Mouse (Mus musculus): ENCODE measurements around the gene Fam187b.

DNA sequence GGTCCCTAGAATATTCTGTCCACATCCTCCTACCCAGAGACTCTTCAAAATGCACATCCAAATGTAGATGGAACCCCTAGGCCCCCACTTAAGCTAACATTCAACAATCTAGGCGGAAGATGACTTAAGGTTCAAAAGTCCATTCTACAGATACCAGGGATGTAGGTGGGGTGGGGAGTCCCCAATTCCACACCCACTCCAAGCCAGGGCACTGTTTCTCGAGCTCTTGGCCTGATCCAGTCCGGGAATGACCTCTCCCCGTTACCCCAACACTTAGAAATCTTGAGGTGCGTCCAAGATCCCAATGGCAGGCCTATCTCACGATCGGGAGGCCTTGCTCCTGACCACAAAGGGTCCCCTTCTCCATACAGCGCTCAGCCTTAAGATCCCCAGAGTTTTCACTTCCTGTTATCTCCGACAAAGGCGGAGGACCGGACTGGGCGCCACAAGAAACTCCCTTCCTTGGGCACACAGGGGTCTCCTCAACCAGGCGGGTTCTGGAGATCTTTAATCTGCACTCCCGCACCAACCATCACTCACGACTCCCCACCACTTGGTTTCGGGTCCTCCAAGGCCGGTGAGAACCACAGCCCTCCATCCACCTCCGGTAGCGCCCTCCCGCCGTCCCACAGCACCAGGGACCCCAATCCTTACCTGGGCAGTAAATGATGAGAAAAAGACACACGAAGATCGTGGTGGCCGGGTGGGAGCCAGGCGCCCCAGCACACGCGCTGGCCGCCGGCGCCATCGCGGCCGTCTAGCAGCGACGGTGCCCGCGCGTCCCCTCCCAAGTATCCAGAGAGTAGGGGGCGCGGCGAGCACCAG lies 952 bp upstream of the Fam187b start:
- TF ChIP-seq CTCF (conservative IDR thresholded peaks at IDR 0.05 in 1 of 2, IDR thresholded peaks at IDR 0.05 in 1 of 2; ENCODE audit: low read depth in 2 of 2, low read length in 2 of 2), result no peak
- no peak for TF ChIP-seq MAFK (IDR thresholded peaks at IDR 0.05; ENCODE audit: insufficient replicate concordance, low read length)

All from CH12.LX (cell line).